Mouse (Mus musculus) bone marrow macrophage, adult 2 months (primary cell): ENCODE measurements around the gene Reep3.

ENCODE experiments used
- CTCF ChIP-seq: IDR thresholded peaks from 2 replicates; pipeline ENCODE4 v1.5.1; 2012; ENCODE audit warnings: low read depth, mild to moderate bottlenecking, low read length, moderate library complexity
- POLR2A ChIP-seq: IDR thresholded peaks from 2 replicates; pipeline ENCODE4 v1.6.1; 2012; ENCODE audit warnings: mild to moderate bottlenecking, low read depth, low read length, borderline replicate concordance

- TF ChIP-seq CTCF (no peak), POLR2A (no peak)
Observed at GRCm38 (mm10) chr10:67090611-67091010, 6.1 kb downstream of the Reep3 start.
